Mouse (Mus musculus) ES-E14 (cell line): ENCODE data around the gene Igsf21. TPM values are rescaled to one million over a fixed set of nuclear protein-coding genes. Genes with fewer than 3 reads are reported as not detected.

Source experiments
- DNase-seq: peaks from one replicate; pipeline ENCODE4 v3.0.0-alpha.2; 2013; ENCODE audit warnings: low read depth, low spot score
- H3K27ac ChIP-seq: 2 replicates; pipeline ENCODE4 v1.5.1; 2012; ENCODE audit warnings: low read depth, mild to moderate bottlenecking, low read length, moderate library complexity, mixed read lengths; ENCODE audit not compliant: poor library complexity, insufficient read depth, severe bottlenecking
- H3K36me3 ChIP-seq: 2 replicates; pipeline ENCODE4 v1.6.1; 2012; ENCODE audit warnings: mild to moderate bottlenecking, low read length, moderate library complexity, mixed read lengths; ENCODE audit not compliant: control insufficient read depth, poor library complexity, insufficient read depth, severe bottlenecking
- H3K4me1 ChIP-seq, 2 experiments: fragments of 150-350 bp in 1 of 2; sonication (generic) in 1 of 2; 2 replicates each; pipeline ENCODE4 v1.6.1; 2012; ENCODE audit warnings: low read length in 2 of 2, mild to moderate bottlenecking in 1 of 2, mixed read lengths in 1 of 2; ENCODE audit not compliant: control insufficient read depth in 2 of 2, insufficient read depth in 2 of 2, poor library complexity in 1 of 2
- H3K4me3 ChIP-seq, 2 experiments: fragments of 150-350 bp in 1 of 2; sonication (generic) in 1 of 2; 2 replicates each; pipeline ENCODE4 v1.5.1; 2012; ENCODE audit warnings: low read length in 2 of 2, low read depth in 1 of 2, mild to moderate bottlenecking in 1 of 2, mixed read lengths in 1 of 2; ENCODE audit not compliant: insufficient read depth in 1 of 2, poor library complexity in 1 of 2, severe bottlenecking in 1 of 2
- H3K9ac ChIP-seq: 2 replicates; pipeline ENCODE4 v1.6.1; 2012; ENCODE audit warnings: low read depth, mild to moderate bottlenecking, low read length, mixed read lengths; ENCODE audit not compliant: poor library complexity, insufficient read depth, severe bottlenecking
- H3K9me3 ChIP-seq: fragments of 150-350 bp; sonication (generic); 2 replicates; pipeline ENCODE4 v1.6.1; 2012; ENCODE audit warnings: low read depth, mild to moderate bottlenecking, low read length; ENCODE audit not compliant: control insufficient read depth, insufficient read depth
- CHD2 ChIP-seq: IDR thresholded peaks from 2 replicates; pipeline ENCODE4 v1.6.1; 2014; ENCODE audit warnings: mild to moderate bottlenecking, low read depth, low read length, inconsistent platforms
- HCFC1 ChIP-seq: IDR thresholded peaks from 2 replicates; pipeline ENCODE4 v1.6.1; 2012; ENCODE audit warnings: low read length, inconsistent platforms, borderline replicate concordance; ENCODE audit not compliant: insufficient read depth
- MAFK ChIP-seq: IDR thresholded peaks from 2 replicates; pipeline ENCODE4 v1.6.1; 2014; ENCODE audit warnings: mild to moderate bottlenecking, low read depth, low read length, inconsistent platforms; ENCODE audit not compliant: insufficient read depth
- ZC3H11A ChIP-seq: IDR thresholded peaks from 2 replicates; pipeline ENCODE4 v1.6.1; 2012; ENCODE audit warnings: low read depth, mild to moderate bottlenecking, inconsistent platforms, low read length, borderline replicate concordance
- ZNF384 ChIP-seq: IDR thresholded peaks from 2 replicates; pipeline ENCODE4 v1.6.1; 2012; ENCODE audit warnings: low read depth, low read length, inconsistent platforms
- in situ Hi-C, 2 experiments: fragments of 600-800 bp; cut with MboI; formaldehyde crosslinking; loops; one replicate each; pipeline ENCODE4 v1.15.1; 2025; ENCODE audit warnings: low sequenced_read_pairs in 2 of 2, inconsistent platforms in 1 of 2; ENCODE audit not compliant: unreplicated experiment in 2 of 2
- total RNA-seq: library from RNA; depleted of rRNA; stranded (reverse); fragments of 300-350 nt; gene quantifications from 2 replicates; pipeline ENCODE4 v1.2.3, GENCODE M21; 2012

Gene Igsf21
- total RNA-seq, 1 experiment = 2.5 TPM

DNA sequence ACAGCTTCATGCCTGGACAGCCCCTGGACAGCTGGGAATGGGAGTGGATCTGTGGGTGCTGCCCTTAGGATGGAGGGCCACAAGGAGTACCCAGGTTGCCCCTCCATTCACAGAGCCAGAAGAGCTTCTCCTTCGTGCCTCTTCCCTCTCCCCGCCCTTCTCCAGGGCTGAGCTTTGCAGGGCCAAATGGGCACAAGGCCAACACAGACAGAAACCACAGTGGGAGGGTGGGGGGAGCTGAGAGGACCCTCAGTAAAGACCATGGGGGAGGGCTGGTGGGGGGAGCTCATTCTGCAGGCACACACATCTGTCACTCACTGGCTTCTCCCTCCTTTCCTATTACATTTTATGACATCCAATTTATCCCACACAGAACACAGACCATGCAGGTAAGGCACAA, 151.7 kb downstream of the Igsf21 start:
- in situ Hi-C loops = no loop called here
- TF ChIP-seq CHD2 (no peak), MAFK (no peak), ZNF384 (no peak), ZC3H11A (no peak), HCFC1 (no peak)
- DNase-seq = no peak
- no peaks in the 10 kb centered on the region for H3K9me3 ChIP-seq
- no peak overlapping the region for H3K4me3 ChIP-seq
- no peak overlapping the region for H3K9ac ChIP-seq
- no peaks in the 10 kb centered on the region for H3K36me3 ChIP-seq
- no peak overlapping the region for H3K27ac ChIP-seq
- H3K4me1 ChIP-seq = peaks cover 0 to 4% of the 10 kb centered on the region in 2 experiments; a peak in 2 of 4 replicates

DNA sequence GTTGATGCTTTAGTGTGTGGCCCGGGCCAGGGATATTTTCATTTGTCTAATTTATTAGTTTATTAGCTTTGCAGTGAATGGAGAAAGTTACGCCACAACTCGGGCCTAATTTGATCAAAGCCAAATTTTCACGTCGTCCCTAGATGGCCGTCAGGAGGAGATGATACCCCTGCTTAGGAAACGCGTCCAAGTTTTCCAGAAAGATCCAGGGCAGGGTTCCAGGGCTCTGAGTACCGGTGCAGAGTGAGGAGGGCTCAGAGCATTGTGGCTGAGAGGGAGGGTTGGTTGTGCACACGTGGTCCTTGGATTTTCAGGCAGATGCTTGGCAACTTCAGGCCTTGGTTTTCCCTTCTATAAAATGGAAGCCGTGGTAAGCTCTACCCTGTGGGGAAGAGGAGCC, 154.2 kb downstream of the Igsf21 start:
- in situ Hi-C loops = no loop called here
- no peak for DNase-seq
- Histone ChIP-seq H3K36me3 (no peaks in the 10 kb centered on the region), H3K9me3 (no peaks in the 10 kb centered on the region), H3K27ac (no peak overlapping the region), H3K4me1 (peaks cover 0 to 6% of the 10 kb centered on the region in 2 experiments; a peak in 2 of 4 replicates), H3K9ac (no peak overlapping the region), H3K4me3 (no peak overlapping the region)
- TF ChIP-seq ZC3H11A (no peak), ZNF384 (no peak), HCFC1 (no peak), MAFK (no peak)

DNA sequence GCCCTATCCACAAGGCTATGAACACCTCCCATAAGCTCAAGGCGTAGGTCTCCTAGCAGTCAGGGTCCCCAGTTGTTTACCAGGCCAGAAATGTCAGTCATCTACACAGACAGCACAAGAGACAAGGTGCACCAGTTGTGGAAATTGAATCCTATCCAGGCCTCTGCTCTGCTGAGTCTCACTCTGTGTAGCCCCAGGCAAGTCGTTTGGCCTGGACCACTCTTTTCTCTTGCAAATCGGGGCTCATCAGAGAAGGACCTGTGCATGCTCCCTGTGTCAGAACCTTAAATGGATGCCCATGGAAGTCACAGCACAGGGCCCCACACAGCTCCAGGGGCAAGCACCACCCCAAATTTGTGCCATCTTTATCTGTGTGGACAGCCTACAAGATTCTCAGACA, 154.9 kb downstream of the Igsf21 start:
- Histone ChIP-seq H3K9ac (no peak overlapping the region), H3K9me3 (no peaks in the 10 kb centered on the region), H3K4me1 (peaks cover 0 to 6% of the 10 kb centered on the region in 2 experiments; a peak in 2 of 4 replicates), H3K36me3 (no peaks in the 10 kb centered on the region), H3K27ac (no peak overlapping the region), H3K4me3 (no peak overlapping the region)
- no peak for TF ChIP-seq MAFK
- in situ Hi-C loops = no loop called here
- DNase-seq = no peak

DNA sequence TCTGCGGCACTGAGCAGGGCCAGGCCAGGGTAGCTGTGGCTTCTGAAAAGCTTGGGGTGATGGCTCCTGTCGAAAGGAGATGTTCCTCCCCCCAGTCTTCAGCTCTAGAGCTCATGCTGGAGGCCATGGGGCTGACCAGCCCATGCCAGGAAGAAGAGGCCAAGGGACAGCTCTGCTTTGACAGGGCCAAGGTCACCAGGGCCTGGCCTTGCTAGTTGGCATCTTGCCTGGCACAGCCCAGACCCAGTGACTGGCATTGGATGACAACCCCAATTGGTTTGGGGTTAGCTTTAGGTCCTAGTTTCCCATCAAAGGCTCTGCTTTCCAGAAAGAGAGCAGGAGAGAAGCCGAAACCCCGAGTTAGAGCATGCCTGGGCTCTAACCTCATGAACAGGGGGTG, 156.9 kb downstream of the Igsf21 start:
- Histone ChIP-seq H3K9me3 (no peaks in the 10 kb centered on the region), H3K9ac (no peak overlapping the region), H3K4me3 (no peak overlapping the region), H3K27ac (no peak overlapping the region), H3K4me1 (peaks cover 0 to 7% of the 10 kb centered on the region in 2 experiments; a peak in 2 of 4 replicates), H3K36me3 (no peaks in the 10 kb centered on the region)
- TF ChIP-seq HCFC1 = no peak
- TF ChIP-seq ZNF384 = no peak
- no peak for TF ChIP-seq ZC3H11A
- TF ChIP-seq MAFK = no peak
- TF ChIP-seq CHD2 = no peak
- in situ Hi-C loops = no loop called here
- no peak for DNase-seq

DNA sequence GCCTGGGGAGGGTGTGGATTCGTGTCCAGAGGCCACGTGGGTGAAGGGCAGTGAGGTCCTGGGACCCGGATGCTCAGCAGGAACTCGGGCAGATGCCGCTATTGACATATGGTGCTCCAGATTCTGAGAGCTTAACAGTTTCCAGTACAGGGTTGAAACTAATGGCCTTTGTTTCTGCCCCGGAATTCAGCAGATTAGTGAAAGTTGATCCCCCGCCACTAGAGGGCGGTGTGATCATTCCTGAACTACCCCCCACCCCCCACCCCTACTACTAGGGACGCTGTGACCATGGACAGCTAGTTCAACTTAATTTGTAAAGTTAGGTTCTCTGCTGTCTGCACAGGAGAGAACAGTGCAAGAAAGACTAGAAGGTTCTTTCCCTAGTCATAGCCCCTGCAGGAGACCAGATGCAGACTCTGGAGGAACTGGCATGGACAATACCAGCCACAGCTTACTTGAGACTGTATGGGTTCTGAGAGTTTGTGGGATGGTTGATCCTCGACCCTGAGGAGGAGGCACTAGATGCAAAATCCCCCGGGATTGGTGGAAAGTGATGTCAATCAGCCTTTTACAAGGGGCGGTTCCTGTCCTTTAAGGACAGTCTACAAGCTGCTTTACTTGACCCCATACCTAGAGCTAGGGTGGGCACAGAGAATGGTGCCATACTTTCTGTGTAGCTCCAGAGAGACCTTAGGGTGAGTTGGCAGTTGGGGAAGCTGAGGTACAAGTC, 157.7 kb downstream of the Igsf21 start:
- H3K27ac ChIP-seq = no peak overlapping the region
- H3K9ac ChIP-seq = no peak overlapping the region
- H3K4me1 ChIP-seq = peaks cover 0 to 7% of the 10 kb centered on the region in 2 experiments; a peak in 2 of 4 replicates
- no peak overlapping the region for H3K4me3 ChIP-seq
- in situ Hi-C loops = no loop called here
- H3K9me3 ChIP-seq = no peaks in the 10 kb centered on the region
- TF ChIP-seq CHD2 (no peak), MAFK (no peak), HCFC1 (no peak), ZNF384 (no peak), ZC3H11A (no peak)
- no peak for DNase-seq
- no peaks in the 10 kb centered on the region for H3K36me3 ChIP-seq
